Mouse (Mus musculus): ENCODE measurements at regions not wholly inside any gene's neighbourhood (a gene's known extent, or its start where the extent isn't known, plus 50 kb on each side); places are given as distances from the start of the nearest gene placed in this dataset.

DNA sequence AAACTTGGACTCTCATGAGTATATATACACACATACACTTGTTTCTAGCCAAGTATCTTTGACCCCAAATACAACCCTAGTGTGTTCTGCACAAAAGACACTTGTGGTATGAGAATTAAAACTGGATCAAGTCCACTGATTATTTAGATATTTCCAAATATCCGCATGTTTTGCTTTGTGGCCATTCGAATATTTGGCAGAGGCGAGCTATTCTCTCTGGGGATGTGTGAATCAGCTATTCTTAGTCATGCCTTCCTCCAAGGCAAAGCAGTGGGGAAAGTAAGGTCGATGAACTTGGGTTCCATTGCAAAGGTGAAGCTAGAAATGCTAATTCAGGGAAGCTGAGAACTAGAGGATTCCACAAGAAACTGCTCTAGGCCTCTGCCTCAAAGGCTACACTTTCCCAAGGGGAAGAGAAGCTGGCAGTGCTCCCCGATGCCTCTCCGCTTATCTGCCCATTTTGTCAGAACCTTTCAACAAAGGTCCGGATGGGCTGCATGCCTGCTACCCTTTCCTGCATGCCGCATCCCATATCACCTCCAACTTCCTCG lies 154.4 kb downstream of the Snx19 start:
- DNase-seq (ENCODE audit: low spot score), result no peak

GRCm38 (mm10) chr9:30580500-30580899 lies 153.6 kb downstream of the Snx19 start:
- no peak for DNase-seq (ENCODE audit: low spot score)

DNA sequence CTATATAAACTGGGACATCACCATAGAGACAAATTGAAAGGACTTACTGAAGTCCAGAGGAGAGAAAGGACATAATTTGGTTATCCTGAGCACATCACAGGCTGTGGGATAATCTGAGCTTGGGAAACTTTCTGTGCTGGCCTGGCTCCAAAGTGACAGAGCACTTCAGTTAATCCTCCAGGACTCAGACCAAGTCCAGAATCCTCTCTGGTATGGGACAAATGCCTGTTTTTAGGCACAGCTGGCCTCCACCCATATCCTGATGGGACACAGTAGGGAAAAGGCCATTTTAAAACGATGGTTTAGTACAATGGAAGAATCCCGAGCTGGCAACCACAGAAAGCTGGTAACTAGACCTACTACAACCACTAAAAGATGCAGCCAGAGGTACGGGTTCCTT lies 151.3 kb downstream of the Snx19 start:
- peak; percentile 4 for DNase-seq (ENCODE audit: low spot score)

DNA sequence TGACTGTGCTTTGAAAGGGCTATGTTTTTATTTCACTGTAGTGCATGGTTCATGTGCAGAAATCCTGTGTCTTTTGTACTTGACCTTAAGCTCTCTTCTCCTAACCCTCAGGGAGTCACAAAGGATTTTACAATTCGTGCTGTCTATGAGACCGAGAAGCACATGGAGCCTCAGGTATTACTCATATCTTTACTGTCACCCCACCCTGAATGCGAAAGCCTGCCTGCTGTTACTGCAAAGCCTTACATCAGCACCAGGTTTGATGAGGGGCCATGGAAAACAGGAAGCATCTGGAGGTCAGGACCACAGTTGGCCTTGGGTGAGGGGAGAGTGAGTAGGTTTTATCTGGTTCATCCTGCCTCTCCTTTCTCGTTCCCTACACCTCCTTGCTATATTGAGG lies 150.3 kb downstream of the Snx19 start:
- no peak for DNase-seq (ENCODE audit: low spot score)

DNA sequence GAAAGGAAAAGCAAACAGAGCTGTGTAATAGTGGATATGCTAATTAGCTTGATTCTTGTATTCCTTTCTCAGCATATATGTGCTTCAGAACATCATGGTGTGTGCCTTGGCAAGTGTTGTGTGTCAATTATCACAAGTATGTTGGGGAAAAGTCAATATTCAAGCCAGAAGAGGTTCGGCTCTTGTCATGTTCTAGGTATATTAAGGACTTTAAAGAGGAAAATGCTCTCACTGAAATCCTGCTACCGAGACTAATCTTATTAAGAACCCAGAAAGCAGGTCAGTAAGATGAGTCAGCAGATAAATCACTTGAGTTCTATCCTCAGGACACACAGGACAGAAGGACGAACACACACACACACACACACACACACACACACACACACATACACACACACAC lies 148.6 kb downstream of the Snx19 start:
- DNase-seq (ENCODE audit: low spot score), result no peak

DNA sequence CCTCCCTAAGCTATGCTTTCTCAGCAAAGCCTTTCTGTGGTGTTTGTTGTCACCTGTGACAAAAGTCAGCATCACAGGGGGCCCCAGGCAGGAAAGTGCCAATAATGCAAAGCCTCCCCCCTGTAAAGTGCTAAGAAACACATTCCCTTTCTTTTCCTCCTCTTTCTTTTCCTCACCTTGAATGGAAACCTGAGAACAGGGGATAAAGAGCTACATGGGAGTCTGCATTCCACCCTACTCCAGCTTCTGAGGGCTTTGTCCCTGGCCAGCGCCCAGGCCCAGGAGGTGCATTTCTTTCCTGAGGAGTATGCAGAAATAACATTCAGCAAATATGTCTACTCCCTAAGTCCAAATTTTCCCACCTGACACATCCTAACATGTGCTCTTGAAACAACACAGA lies 146.4 kb downstream of the Snx19 start:
- DNase-seq (ENCODE audit: low spot score), result no peak

DNA sequence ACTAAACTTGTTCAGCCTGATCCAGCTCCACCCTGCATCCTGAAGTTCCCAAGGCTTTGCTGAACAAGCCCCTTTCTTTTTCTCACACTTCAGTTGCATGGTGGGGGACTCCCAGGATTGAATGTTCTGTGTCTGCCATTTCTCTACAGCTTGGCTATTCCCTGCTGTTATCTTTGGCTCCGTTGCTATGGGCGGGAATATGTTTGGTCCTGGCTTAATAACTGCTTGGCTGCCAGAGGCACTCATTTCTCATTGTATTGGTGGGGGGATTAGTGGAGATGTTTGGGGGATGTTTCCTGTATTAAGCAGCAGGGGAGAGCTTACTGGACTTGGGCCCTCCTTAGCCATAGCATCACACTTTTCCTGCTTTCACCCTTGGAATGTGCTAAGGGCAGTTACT lies 144.1 kb downstream of the Snx19 start:
- no peak for DNase-seq (ENCODE audit: low spot score)

- DNase-seq (ENCODE audit: low spot score), result peak; percentile 8
Measured at GRCm38 (mm10) chr9:30564765-30565680, 138.1 kb downstream of the Snx19 start.

GRCm38 (mm10) chr9:30563399-30563798 lies 136.5 kb downstream of the Snx19 start:
- DNase-seq (ENCODE audit: low spot score), result no peak

DNA sequence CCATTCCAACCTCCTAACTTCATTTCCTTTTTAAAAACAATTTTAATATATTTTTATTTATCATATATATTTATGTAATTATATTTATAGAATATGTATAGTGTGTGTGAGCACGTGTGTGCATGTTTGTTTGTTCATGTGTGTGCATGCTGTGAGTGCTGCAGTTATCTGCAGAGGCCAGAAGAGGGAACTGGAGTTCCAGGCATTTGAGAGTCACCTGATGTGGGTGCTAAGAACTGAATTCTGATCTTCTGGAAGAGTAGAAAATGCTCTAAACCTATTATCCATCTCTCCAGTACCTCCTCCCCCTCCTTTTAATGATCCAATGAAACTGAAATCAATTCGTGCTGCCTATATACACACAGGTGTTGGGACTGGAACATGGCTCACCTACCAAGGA lies 128.0 kb downstream of the Snx19 start:
- DNase-seq (ENCODE audit: low spot score), result no peak

DNA sequence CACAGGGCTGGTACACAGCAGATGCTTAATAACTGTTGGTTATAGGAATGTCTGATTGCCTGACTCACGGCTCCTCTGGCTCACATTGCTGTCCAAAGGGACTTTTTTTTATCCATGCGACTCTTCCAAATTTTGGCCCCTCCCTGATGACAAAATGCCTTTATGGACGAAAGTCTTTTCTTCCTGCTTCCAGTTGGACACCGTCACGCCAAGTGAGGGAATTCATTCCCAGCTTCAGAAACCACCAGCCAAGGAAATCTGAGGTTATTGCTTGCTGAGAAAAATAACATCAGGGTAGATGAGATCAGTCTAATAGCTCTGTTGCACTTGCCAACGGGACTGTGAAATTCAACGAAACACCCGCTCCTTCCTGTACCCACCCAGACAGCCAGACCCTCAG lies 125.8 kb downstream of the Snx19 start:
- DNase-seq (ENCODE audit: low spot score), result peak; percentile 2

DNA sequence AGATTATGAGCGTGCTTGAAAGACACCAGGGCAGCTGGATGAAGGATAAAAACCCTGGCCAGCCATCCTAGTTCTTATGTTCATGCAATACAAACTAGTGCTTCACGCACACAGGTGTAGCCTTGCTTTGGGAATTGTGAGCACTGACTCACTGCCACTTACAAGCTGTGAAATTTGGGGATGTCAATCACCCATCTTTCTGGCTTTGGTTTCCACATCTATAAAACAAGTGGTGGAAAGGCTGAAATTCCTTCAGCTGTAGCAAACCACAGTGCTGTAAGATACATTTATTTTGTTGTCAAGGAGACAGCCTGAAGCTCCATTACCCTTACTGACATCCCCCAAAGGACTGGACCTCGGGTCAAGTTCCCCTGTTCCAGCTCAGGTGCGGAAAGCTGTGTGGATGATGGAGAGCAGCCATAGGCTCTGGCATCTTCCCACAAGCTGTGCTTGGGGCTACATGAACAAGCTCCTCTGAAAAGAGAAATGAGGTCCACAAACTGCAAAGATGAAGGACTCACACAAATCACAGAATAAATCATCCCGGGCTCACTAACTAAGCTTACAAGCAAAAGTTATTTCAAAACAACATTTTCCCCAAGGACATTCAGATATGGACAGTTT lies 123.1 kb downstream of the Snx19 start:
- no peak for DNase-seq (ENCODE audit: low spot score)

GRCm38 (mm10) chr9:30539858-30540257 lies 113.0 kb downstream of the Snx19 start:
- DNase-seq (ENCODE audit: low spot score), result no peak

- no peak for DNase-seq (ENCODE audit: low spot score)
Measured at GRCm38 (mm10) chr9:30536508-30537100, 109.7 kb downstream of the Snx19 start.

DNA sequence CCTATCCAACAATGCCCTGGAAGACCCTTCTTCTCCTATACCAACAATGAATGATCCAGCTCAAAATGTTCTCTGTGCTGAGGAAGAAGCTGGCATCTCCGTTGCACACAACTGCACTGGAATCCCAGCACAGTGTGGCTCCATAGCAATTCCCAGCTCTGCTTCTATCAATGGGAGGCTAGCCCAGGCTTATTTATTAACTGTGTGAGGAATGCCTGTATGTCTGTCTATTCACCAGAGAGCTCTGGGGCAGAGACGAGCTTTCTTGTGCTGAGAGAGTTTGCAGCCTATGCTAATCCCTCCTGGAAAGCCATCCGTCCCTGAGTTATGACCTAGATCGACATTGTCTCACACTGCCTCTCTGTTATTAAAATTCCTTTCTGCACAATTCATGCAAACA lies 108.1 kb downstream of the Snx19 start:
- DNase-seq (ENCODE audit: low spot score), result no peak

- no peak for DNase-seq (ENCODE audit: low spot score)
Measured at GRCm38 (mm10) chr9:30533780-30534343, 107.0 kb downstream of the Snx19 start.

- no peak for DNase-seq (ENCODE audit: low spot score)
Measured at GRCm38 (mm10) chr9:30533091-30533779, 106.3 kb downstream of the Snx19 start.

DNA sequence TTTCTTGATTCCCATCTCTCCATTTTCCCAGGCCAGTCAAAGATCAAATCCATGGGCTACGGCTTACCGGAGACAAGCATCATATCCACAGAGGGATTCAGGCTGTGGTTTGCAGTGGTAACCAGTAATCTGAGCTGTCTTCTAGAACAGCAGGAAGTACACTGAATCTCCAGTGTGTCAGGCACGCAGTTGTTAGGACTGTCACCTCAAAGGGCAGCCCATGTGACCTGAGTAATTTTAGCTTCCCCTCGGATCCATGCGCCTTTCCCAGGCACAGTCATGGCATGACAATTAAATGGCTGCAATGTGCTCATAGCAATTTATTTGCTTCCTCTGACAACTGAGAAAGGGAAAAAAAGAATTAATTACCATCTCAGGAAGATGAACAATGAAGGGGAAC lies 98.2 kb downstream of the Snx19 start:
- no peak for DNase-seq (ENCODE audit: low spot score)

GRCm38 (mm10) chr9:30524401-30525066 lies 97.6 kb downstream of the Snx19 start:
- DNase-seq (ENCODE audit: low spot score), result no peak

GRCm38 (mm10) chr9:30523852-30524251 lies 96.9 kb downstream of the Snx19 start:
- peak; percentile 10 for DNase-seq (ENCODE audit: low spot score)

DNA sequence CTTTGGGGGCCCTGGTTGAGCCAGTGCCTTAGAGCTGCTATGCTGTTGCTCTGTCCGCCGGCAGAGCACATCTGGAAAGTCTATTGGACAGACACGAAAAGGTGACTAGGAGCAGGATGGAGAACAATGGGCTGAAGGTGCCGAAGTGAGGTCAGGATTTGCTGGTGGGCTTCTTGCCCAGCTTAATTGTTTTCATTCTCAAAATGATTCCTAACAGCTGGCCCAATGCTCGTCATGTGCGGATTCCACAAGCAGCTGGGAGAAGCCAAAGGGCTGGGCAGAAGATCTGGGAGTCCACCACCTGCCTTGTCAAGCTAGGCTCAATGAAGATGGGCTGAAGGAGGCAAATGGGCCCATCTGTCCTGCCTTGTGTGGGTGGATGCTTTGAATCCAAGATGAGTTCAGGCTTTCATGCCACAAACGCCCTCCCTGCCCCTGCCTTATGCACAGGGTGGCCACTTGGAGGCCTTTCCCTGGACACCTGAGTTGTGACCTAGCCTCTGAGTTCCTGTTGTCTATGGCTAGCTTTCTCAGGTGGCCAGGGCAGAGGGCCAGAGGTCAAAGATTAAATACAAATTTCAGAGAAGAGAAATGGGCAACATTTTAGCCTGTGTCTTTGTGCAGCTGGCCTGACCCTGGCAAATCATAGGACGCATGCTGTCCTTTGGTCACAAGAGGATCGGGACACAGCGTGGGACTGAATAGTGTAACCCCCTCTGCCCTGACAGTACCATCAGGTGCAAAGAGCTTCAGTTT lies 95.9 kb downstream of the Snx19 start:
- peak; percentile 7 for DNase-seq (ENCODE audit: low spot score)
